Mouse (Mus musculus): Measurements from ENCODE around the gene Cutc. TPM values are rescaled to one million over a fixed set of nuclear protein-coding genes. Genes with fewer than 3 reads are reported as not detected.

Cutc gene
- polyA plus RNA-seq (2014; fragmentation: Nextera tagmentation; extraction: Ambion mirVana) = 19.4 and 22.3 TPM in 2 replicates

GRCm38 (mm10) chr19:43752489-43753225, at the start of gene Cutc, which contains the start of gene Cox15:
TSS of gene Cutc (plus strand) at chr19:43752996.
TSS of gene Cox15 (minus strand) at chr19:43753000.
- Histone ChIP-seq H3K4me2 (peak within 1 kb of the TSS; percentile 80), H3K9me3 (ENCODE audit: control insufficient read depth, low read length) (no peaks in the 10 kb centered on the region), H3K27me3 (replicated peaks; ENCODE audit: control insufficient read depth, insufficient read depth, low read length) (no peaks in the 10 kb centered on the region), H3K4me1 (replicated peaks; ENCODE audit: control insufficient read depth, insufficient read depth, low read length) (peaks cover 11% of the 10 kb centered on the region), H3K27ac (ENCODE audit: low read depth, low read length) (peak within 1 kb of the TSS; percentile 92), H3K36me3 (ENCODE audit: control insufficient read depth, insufficient read depth, low read length) (peaks cover 9% of the 10 kb centered on the region), H3K9ac (ENCODE audit: low read depth, low read length) (peak within 1 kb of the TSS; percentile 91), H3K4me3 (ENCODE audit: low read depth, low read length) (peak within 1 kb of the TSS; percentile 61)
- WGBS = under 1% methylated on average over 62 of the region's 62 CpGs
- peak; percentile 90 for ATAC-seq (replicated peaks; ENCODE audit: low FRiP score)
- DNase-seq (ENCODE audit: low spot score) = peak; percentile 98

DNA sequence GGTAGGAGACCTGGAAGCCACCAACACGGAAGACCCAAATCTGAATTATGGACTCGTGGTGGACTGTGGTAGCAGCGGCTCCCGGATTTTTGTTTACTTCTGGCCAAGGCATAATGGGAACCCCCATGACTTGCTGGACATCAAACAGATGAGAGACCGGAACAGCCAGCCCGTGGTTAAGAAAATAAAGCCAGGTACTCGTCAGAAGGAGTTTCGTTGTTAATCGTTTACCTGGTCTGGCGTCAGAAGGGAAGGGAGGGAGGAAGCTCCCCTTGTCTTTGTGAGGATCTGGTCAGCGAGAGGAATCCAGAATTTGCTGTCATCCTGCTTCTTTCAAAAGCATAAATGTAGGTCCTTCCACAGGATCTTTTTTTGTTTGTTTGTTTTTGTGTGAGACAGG, 48.6 kb upstream of the Cutc start:
- no peak overlapping the region for H3K4me3 ChIP-seq (ENCODE audit: low read depth, low read length)
- peaks cover 11% of the 10 kb centered on the region for H3K36me3 ChIP-seq (ENCODE audit: control insufficient read depth, insufficient read depth, low read length)
- H3K9me3 ChIP-seq (ENCODE audit: control insufficient read depth, low read length) = no peaks in the 10 kb centered on the region; the same call in 1 of the 2 replicates
- H3K9ac ChIP-seq (ENCODE audit: low read depth, low read length) = no peak overlapping the region
- ATAC-seq (replicated peaks; ENCODE audit: low FRiP score) = no peak
- no peaks in the 10 kb centered on the region for H3K27me3 ChIP-seq (replicated peaks; ENCODE audit: control insufficient read depth, insufficient read depth, low read length)
- WGBS = 79% methylated on average over 11 of the region's 11 CpGs
- H3K4me1 ChIP-seq (replicated peaks; ENCODE audit: control insufficient read depth, insufficient read depth, low read length) = no peaks in the 10 kb centered on the region
- DNase-seq (ENCODE audit: low spot score) = no peak
- H3K27ac ChIP-seq (ENCODE audit: low read depth, low read length) = no peak overlapping the region
- H3K4me2 ChIP-seq = no peak overlapping the region

GRCm38 (mm10) chr19:43704787-43705497, 47.9 kb upstream of the Cutc start:
- no peak for ATAC-seq (replicated peaks; ENCODE audit: low FRiP score)
- H3K9ac ChIP-seq (ENCODE audit: low read depth, low read length) = no peak overlapping the region
- H3K36me3 ChIP-seq (ENCODE audit: control insufficient read depth, insufficient read depth, low read length) = peaks cover 11% of the 10 kb centered on the region
- 88% methylated on average over 17 of the region's 17 CpGs for WGBS
- H3K27me3 ChIP-seq (replicated peaks; ENCODE audit: control insufficient read depth, insufficient read depth, low read length) = no peaks in the 10 kb centered on the region
- no peak overlapping the region for H3K27ac ChIP-seq (ENCODE audit: low read depth, low read length)
- H3K4me2 ChIP-seq = no peak overlapping the region
- no peak overlapping the region for H3K4me3 ChIP-seq (ENCODE audit: low read depth, low read length)
- H3K4me1 ChIP-seq (replicated peaks; ENCODE audit: control insufficient read depth, insufficient read depth, low read length) = no peaks in the 10 kb centered on the region
- DNase-seq (ENCODE audit: low spot score) = no peak
- H3K9me3 ChIP-seq (ENCODE audit: control insufficient read depth, low read length) = no peaks in the 10 kb centered on the region; the same call in 1 of the 2 replicates

DNA sequence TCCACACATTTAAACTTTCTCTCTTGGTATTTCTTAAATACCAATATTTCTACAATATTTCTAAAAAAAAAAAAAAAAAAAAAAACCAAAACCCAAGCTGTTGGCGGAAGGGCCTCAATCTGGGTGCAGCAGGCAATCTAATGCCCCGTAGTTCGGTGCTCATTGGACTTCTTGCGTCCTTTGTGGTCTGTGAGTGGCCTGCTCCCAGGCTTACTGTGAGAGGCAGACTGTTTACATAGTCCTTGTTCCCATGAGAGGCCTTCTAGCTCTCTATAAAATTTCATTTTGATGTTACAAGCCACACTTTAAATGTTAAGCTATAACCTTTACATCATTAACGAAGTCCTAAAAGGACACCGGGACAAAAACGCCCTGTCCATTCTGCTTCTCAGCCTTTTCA, 44.6 kb upstream of the Cutc start:
- H3K27me3 ChIP-seq (replicated peaks; ENCODE audit: control insufficient read depth, insufficient read depth, low read length) = no peaks in the 10 kb centered on the region
- DNase-seq (ENCODE audit: low spot score) = no peak
- no peaks in the 10 kb centered on the region for H3K9me3 ChIP-seq (ENCODE audit: control insufficient read depth, low read length)
- no peak for ATAC-seq (replicated peaks; ENCODE audit: low FRiP score)
- H3K9ac ChIP-seq (ENCODE audit: low read depth, low read length) = no peak overlapping the region
- WGBS = 93% methylated on average over 7 of the region's 7 CpGs
- H3K27ac ChIP-seq (ENCODE audit: low read depth, low read length) = no peak overlapping the region
- peaks cover 14% of the 10 kb centered on the region for H3K36me3 ChIP-seq (ENCODE audit: control insufficient read depth, insufficient read depth, low read length)
- peaks cover 4% of the 10 kb centered on the region for H3K4me1 ChIP-seq (replicated peaks; ENCODE audit: control insufficient read depth, insufficient read depth, low read length)
- no peak overlapping the region for H3K4me3 ChIP-seq (ENCODE audit: low read depth, low read length)
- H3K4me2 ChIP-seq = no peak overlapping the region

GRCm38 (mm10) chr19:43709317-43709716, 43.5 kb upstream of the Cutc start:
- Histone ChIP-seq H3K9ac (ENCODE audit: low read depth, low read length) (no peak overlapping the region), H3K36me3 (ENCODE audit: control insufficient read depth, insufficient read depth, low read length) (peaks cover 14% of the 10 kb centered on the region), H3K27me3 (replicated peaks; ENCODE audit: control insufficient read depth, insufficient read depth, low read length) (no peaks in the 10 kb centered on the region), H3K9me3 (ENCODE audit: control insufficient read depth, low read length) (no peaks in the 10 kb centered on the region), H3K4me3 (ENCODE audit: low read depth, low read length) (no peak overlapping the region), H3K4me1 (replicated peaks; ENCODE audit: control insufficient read depth, insufficient read depth, low read length) (peaks cover 4% of the 10 kb centered on the region), H3K4me2 (no peak overlapping the region), H3K27ac (ENCODE audit: low read depth, low read length) (no peak overlapping the region)
- DNase-seq (ENCODE audit: low spot score) (no peak), ATAC-seq (replicated peaks; ENCODE audit: low FRiP score) (no peak)
- WGBS = 89% methylated on average over 8 of the region's 8 CpGs

GRCm38 (mm10) chr19:43711159-43711916, 41.5 kb upstream of the Cutc start:
- Histone ChIP-seq H3K4me3 (ENCODE audit: low read depth, low read length) (no peak overlapping the region; the same call in 1 of the 2 replicates), H3K9ac (ENCODE audit: low read depth, low read length) (no peak overlapping the region), H3K4me1 (replicated peaks; ENCODE audit: control insufficient read depth, insufficient read depth, low read length) (peaks cover 4% of the 10 kb centered on the region), H3K27ac (ENCODE audit: low read depth, low read length) (peak overlapping the region; percentile 52), H3K36me3 (ENCODE audit: control insufficient read depth, insufficient read depth, low read length) (peaks cover 8% of the 10 kb centered on the region; the same call in 1 of the 2 replicates), H3K27me3 (replicated peaks; ENCODE audit: control insufficient read depth, insufficient read depth, low read length) (no peaks in the 10 kb centered on the region), H3K9me3 (ENCODE audit: control insufficient read depth, low read length) (no peaks in the 10 kb centered on the region), H3K4me2 (peak overlapping the region; percentile 56)
- ATAC-seq (replicated peaks; ENCODE audit: low FRiP score) = peak; percentile 36; the same call in 1 of the 2 replicates
- 41% methylated on average over 22 of the region's 22 CpGs for WGBS
- no peak for DNase-seq (ENCODE audit: low spot score)

- 73% methylated on average over 5 of the region's 5 CpGs for WGBS
- no peaks in the 10 kb centered on the region for H3K9me3 ChIP-seq (ENCODE audit: control insufficient read depth, low read length)
- peaks cover 4% of the 10 kb centered on the region for H3K4me1 ChIP-seq (replicated peaks; ENCODE audit: control insufficient read depth, insufficient read depth, low read length)
- DNase-seq (ENCODE audit: low spot score) (no peak), ATAC-seq (replicated peaks; ENCODE audit: low FRiP score) (0 out of 2 replicates have a peak, but pooled peaks have one; percentile 26)
- no peaks in the 10 kb centered on the region for H3K27me3 ChIP-seq (replicated peaks; ENCODE audit: control insufficient read depth, insufficient read depth, low read length)
- H3K9ac ChIP-seq (ENCODE audit: low read depth, low read length) = no peak overlapping the region
- peaks cover 8% of the 10 kb centered on the region; the same call in 1 of the 2 replicates for H3K36me3 ChIP-seq (ENCODE audit: control insufficient read depth, insufficient read depth, low read length)
- H3K27ac ChIP-seq (ENCODE audit: low read depth, low read length) = no peak overlapping the region
- no peak overlapping the region for H3K4me2 ChIP-seq
- H3K4me3 ChIP-seq (ENCODE audit: low read depth, low read length) = no peak overlapping the region
These were observed 40.8 kb upstream of the Cutc start for GRCm38 (mm10) chr19:43711971-43712370.

- H3K4me1 ChIP-seq (replicated peaks; ENCODE audit: control insufficient read depth, insufficient read depth, low read length) = peaks cover 3% of the 10 kb centered on the region; the same call in 1 of the 2 replicates
- no peaks in the 10 kb centered on the region for H3K9me3 ChIP-seq (ENCODE audit: control insufficient read depth, low read length)
- H3K27me3 ChIP-seq (replicated peaks; ENCODE audit: control insufficient read depth, insufficient read depth, low read length) = no peaks in the 10 kb centered on the region
- ATAC-seq (replicated peaks; ENCODE audit: low FRiP score) (no peak), DNase-seq (ENCODE audit: low spot score) (no peak)
- no peak overlapping the region for H3K4me2 ChIP-seq
- no peak overlapping the region for H3K9ac ChIP-seq (ENCODE audit: low read depth, low read length)
- no peak overlapping the region for H3K27ac ChIP-seq (ENCODE audit: low read depth, low read length)
- peaks cover 2% of the 10 kb centered on the region; the same call in 1 of the 2 replicates for H3K36me3 ChIP-seq (ENCODE audit: control insufficient read depth, insufficient read depth, low read length)
- 90% methylated on average over 11 of the region's 11 CpGs for WGBS
- no peak overlapping the region for H3K4me3 ChIP-seq (ENCODE audit: low read depth, low read length)
These were observed 32.7 kb upstream of the Cutc start for GRCm38 (mm10) chr19:43720061-43720460.

All from liver, embryonic 11.5 days (tissue).